Mouse (Mus musculus) thymus, adult 2 months (tissue): ENCODE measurements around the gene Snrk. TPM values are rescaled to one million over a fixed set of nuclear protein-coding genes. Genes with fewer than 3 reads are reported as not detected.

Experiments
- DNase-seq: peaks from one replicate; pipeline ENCODE4 v3.0.0; 2021
- H3K27ac ChIP-seq: fragments of 200-500 bp; 2 replicates; pipeline ENCODE4 v1.5.1; 2012; ENCODE audit warnings: low read length, control low read depth; ENCODE audit not compliant: control insufficient read depth, insufficient read depth
- H3K27me3 ChIP-seq: fragments of 200-500 bp; 2 replicates; pipeline ENCODE4 v1.6.1; 2012; ENCODE audit warnings: mild to moderate bottlenecking, low read length, moderate library complexity, mixed read lengths; ENCODE audit not compliant: control insufficient read depth, insufficient read depth
- H3K36me3 ChIP-seq: fragments of 200-500 bp; 2 replicates; pipeline ENCODE4 v1.6.1; 2012; ENCODE audit warnings: mild to moderate bottlenecking, low read length, moderate library complexity; ENCODE audit not compliant: control insufficient read depth, insufficient read depth
- H3K4me1 ChIP-seq: fragments of 200-500 bp; replicated peaks from 2 replicates; pipeline ENCODE4 v1.6.1; 2012; ENCODE audit warnings: low read length; ENCODE audit not compliant: control insufficient read depth, insufficient read depth
- H3K4me3 ChIP-seq: fragments of 200-500 bp; 2 replicates; pipeline ENCODE4 v1.5.1; 2012; ENCODE audit warnings: mild to moderate bottlenecking, low read length, control low read depth, moderate library complexity; ENCODE audit not compliant: control insufficient read depth, insufficient read depth
- CTCF ChIP-seq: fragments of 200-500 bp; IDR thresholded peaks from 2 replicates; pipeline ENCODE4 v1.5.1; 2012; ENCODE audit warnings: mild to moderate bottlenecking, control low read depth, low read length, moderate library complexity, borderline replicate concordance; ENCODE audit not compliant: control insufficient read depth, poor library complexity, insufficient read depth; ENCODE audit errors: extremely low read depth
- POLR2A ChIP-seq: fragments of 200-500 bp; IDR thresholded peaks from 2 replicates; pipeline ENCODE4 v1.6.1; 2012; ENCODE audit warnings: mild to moderate bottlenecking, low read length, control low read depth, moderate library complexity; ENCODE audit not compliant: control insufficient read depth, poor library complexity, insufficient read depth; ENCODE audit errors: extremely low read depth
- WGBS: fragments of 180-500 bp; shearing (Covaris S2); methylation state at CpG from one replicate; pipeline ENCODE4 v1.1.7; 2018; 5-methylcytosine and 5-hydroxymethylcytosine counted together
- polyA plus RNA-seq: library from polyadenylated mRNA; depleted of rRNA; stranded (reverse); fragments of >200 nt; gene quantifications from 2 replicates; pipeline ENCODE4 v1.2.3, GENCODE M21; 2012; rRNA removed

Gene Snrk
- polyA plus RNA-seq, 1 experiment: 50.0 TPM

DNA sequence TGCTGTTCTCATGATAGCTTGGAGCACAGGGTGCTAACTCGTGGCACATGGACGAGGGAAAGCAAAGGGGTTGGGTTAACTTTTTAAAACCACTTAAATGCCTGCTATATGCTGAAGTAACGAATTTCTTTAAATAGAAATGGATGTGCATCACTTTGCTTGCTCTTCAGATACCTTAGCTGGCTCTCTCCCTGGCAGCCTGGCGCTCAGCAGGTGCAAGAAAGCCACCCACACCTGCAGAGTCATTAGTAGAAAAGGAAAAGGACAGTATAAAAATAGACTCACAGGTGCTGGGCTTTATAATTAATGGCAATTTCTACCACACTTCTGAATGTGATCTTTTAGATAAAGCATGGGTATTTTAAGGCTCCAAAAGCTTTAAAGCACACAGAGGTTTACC lies 91.2 kb downstream of the Snrk start:
- H3K36me3 ChIP-seq: no peaks in the 10 kb centered on the region
- no peak overlapping the region for H3K27ac ChIP-seq
- H3K4me1 ChIP-seq: peaks cover 11% of the 10 kb centered on the region
- no peak overlapping the region for H3K4me3 ChIP-seq
- WGBS: 25% methylated on average over 4 of the region's 4 CpGs
- TF ChIP-seq CTCF (no peak), POLR2A (no peak)
- DNase-seq: no peak
- no peaks in the 10 kb centered on the region for H3K27me3 ChIP-seq

DNA sequence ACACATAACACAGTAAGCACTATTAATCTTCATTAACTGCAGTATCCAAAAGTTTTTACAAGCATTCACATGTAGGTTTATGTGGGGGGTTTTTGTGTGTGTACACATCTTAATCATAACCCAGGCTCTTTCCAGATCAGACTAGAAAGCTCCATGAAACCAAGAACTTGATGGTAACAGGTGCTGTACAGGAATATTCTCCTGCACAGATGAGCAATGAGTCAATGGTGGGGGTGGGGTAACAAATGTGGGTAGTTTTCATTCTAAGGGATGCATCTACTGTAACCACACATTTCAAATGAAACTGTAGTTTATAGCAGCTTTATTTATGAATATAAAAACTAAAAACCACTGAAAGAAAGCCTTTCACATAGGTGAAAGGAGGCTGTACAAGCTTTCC lies 98.1 kb downstream of the Snrk start:
- H3K36me3 ChIP-seq: no peaks in the 10 kb centered on the region
- no peak overlapping the region for H3K4me3 ChIP-seq
- H3K4me1 ChIP-seq: peaks cover 3% of the 10 kb centered on the region; the same call in 1 of the 2 replicates
- TF ChIP-seq POLR2A (no peak), CTCF (no peak)
- H3K27ac ChIP-seq: no peak overlapping the region
- no peaks in the 10 kb centered on the region for H3K27me3 ChIP-seq
- no peak for DNase-seq

DNA sequence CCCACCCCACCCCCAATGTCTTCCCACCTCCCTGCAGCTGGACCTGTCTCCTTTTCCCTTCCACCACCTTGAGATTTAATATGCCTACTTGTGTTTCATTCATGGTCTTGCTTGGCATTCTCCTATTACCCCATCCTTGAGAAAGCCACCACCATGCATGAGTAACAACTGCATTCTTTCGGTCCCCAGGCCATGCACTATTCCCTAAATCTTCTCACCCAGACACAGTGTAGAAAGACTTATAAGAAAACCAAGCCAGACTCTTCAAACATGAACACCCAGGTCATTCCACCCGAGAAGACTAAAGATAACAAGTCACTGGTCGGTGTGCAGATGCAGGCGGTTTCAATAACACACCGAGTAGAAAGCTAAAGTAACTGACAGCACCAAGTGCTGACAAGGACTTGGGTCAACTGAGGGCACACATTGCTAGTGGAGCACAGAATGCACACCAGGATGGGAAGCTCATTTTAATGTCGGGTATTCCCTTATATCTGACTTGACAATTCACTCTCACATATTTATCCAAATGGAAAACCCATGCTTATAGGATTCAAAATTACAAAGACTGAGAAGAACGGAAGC lies 100.0 kb downstream of the Snrk start:
- Histone ChIP-seq H3K36me3 (no peaks in the 10 kb centered on the region), H3K27me3 (no peaks in the 10 kb centered on the region), H3K4me3 (no peak overlapping the region), H3K27ac (no peak overlapping the region), H3K4me1 (peaks cover 2% of the 10 kb centered on the region; the same call in 1 of the 2 replicates)
- 94% methylated on average over 7 of the region's 7 CpGs for WGBS
- no peak for DNase-seq
- TF ChIP-seq CTCF: no peak
- no peak for TF ChIP-seq POLR2A

Other genes with a start within 250 kb of the Snrk start
- 0.99 and 1.0 TPM in 2 replicates for gene Ackr2, start 218.9 kb upstream of the Snrk start, polyA plus RNA-seq
- 0.74 and 1.6 TPM in 2 replicates for gene Cyp8b1, start 201.0 kb upstream of the Snrk start, polyA plus RNA-seq
- 0.64 and 0.69 TPM in 2 replicates for gene Fam198a, start 166.3 kb upstream of the Snrk start, polyA plus RNA-seq
- gene Pomgnt2, start 120.2 kb upstream of the Snrk start, polyA plus RNA-seq: 15.2 and 19.3 TPM in 2 replicates
- gene Ano10, start 177.2 kb downstream of the Snrk start, polyA plus RNA-seq: 30.9 and 41.3 TPM in 2 replicates
- 10.2 and 12.4 TPM in 2 replicates for gene Abhd5, start 234.3 kb downstream of the Snrk start, polyA plus RNA-seq